ENCODE assay signal across 23 mouse cellular contexts in the genomic region with DNA sequence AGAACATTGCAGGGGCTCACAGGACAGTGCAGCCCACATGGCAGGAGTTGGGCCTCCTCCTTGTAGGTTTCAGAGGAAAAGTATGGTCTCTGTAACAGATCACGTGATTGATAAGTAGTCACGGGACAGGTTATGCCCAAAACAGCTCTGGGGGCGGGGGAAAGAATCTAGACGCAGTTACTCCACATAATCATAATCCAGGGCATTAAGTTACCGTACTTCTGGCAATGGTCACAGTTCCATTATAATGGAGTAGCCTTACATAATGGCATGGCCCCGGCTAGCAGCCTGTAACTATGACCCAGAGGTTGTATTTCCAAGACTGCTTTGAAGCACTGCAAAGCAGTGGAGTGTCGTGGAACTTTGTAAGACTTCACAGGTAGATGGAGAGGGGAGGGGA. TPM values are rescaled to one million over a fixed set of nuclear protein-coding genes. Genes with fewer than 3 reads are reported as not detected.
DNase-seq lines count a peak whose midpoint lies in the region; ATAC-seq lines count a peak whose summit lies in the region.
"Had no signal": no experiment of that assay in that cellular context is flagged by ENCODE, and none has a peak within 500 bp of the region (broad histone marks: within the 10 kb centered on the region; RNA-seq: fewer than 3 reads in every experiment).

No protein-coding gene starts in this region.

- H3K4me1 ChIP-seq in hindbrain, embryonic 10.5 days (replicated peaks), result peaks cover 14% of the 10 kb centered on the region
- no peaks in the 10 kb centered on the region for H3K4me1 ChIP-seq in hindbrain, embryonic 16.5 days (ENCODE audit: control insufficient read depth, insufficient read depth, low read depth, low read length)
- H3K4me1 ChIP-seq in embryonic facial prominence, embryonic 11.5 days (ENCODE audit: control insufficient read depth, insufficient read depth, low read length), result no peaks in the 10 kb centered on the region
- peaks cover 4% of the 10 kb centered on the region; the same call in 1 of the 2 replicates for H3K4me1 ChIP-seq in embryonic facial prominence, embryonic 14.5 days (ENCODE audit: control insufficient read depth, insufficient read depth, low read length)
- H3K4me1 ChIP-seq in limb, embryonic 13.5 days, result peaks cover 37% of the 10 kb centered on the region
- H3K4me1 ChIP-seq: hindbrain, embryonic 13.5 days; midbrain, embryonic 13.5 days had no signal

- H3K4me2 ChIP-seq in hindbrain, embryonic 16.5 days (ENCODE audit: low read length), result no peak overlapping the region
- no peak overlapping the region for H3K4me2 ChIP-seq in embryonic facial prominence, embryonic 11.5 days (ENCODE audit: low read depth, low read length)
- no peak overlapping the region for H3K4me2 ChIP-seq in embryonic facial prominence, embryonic 14.5 days (ENCODE audit: low read depth, low read length)
- H3K4me2 ChIP-seq in limb, embryonic 13.5 days (replicated peaks), result no peak overlapping the region
- H3K4me2 ChIP-seq: hindbrain, embryonic 13.5 days; lung, embryonic 14.5 days; midbrain, embryonic 13.5 days had no signal

- H3K27me3 ChIP-seq in hindbrain, embryonic 10.5 days (ENCODE audit: insufficient read depth, poor library complexity, severe bottlenecking), result no peaks in the 10 kb centered on the region
- no peaks in the 10 kb centered on the region for H3K27me3 ChIP-seq in hindbrain, embryonic 16.5 days (replicated peaks; ENCODE audit: control insufficient read depth, insufficient read depth, low read length)
- H3K27me3 ChIP-seq in embryonic facial prominence, embryonic 11.5 days (ENCODE audit: control insufficient read depth, insufficient read depth, low read length), result no peaks in the 10 kb centered on the region
- H3K27me3 ChIP-seq in embryonic facial prominence, embryonic 14.5 days (replicated peaks; ENCODE audit: control insufficient read depth, insufficient read depth, low read length), result no peaks in the 10 kb centered on the region
- H3K27me3 ChIP-seq in limb, embryonic 13.5 days, result no peaks in the 10 kb centered on the region
- H3K27me3 ChIP-seq: hindbrain, embryonic 13.5 days; megakaryocyte, embryonic 14.5 days; midbrain, embryonic 13.5 days had no signal

- peaks cover 15% of the 10 kb centered on the region for H3K9me3 ChIP-seq in hindbrain, embryonic 10.5 days
- H3K9me3 ChIP-seq in hindbrain, embryonic 16.5 days (ENCODE audit: control insufficient read depth, low read length), result peaks cover 10% of the 10 kb centered on the region
- H3K9me3 ChIP-seq in embryonic facial prominence, embryonic 11.5 days (replicated peaks; ENCODE audit: control insufficient read depth, low read length), result no peaks in the 10 kb centered on the region
- peaks cover 15% of the 10 kb centered on the region for H3K9me3 ChIP-seq in embryonic facial prominence, embryonic 14.5 days (ENCODE audit: control insufficient read depth, low read length)
- H3K9me3 ChIP-seq in limb, embryonic 13.5 days, result peaks cover 15% of the 10 kb centered on the region

- peaks cover 32% of the 10 kb centered on the region for H3K36me3 ChIP-seq in hindbrain, embryonic 10.5 days
- H3K36me3 ChIP-seq in hindbrain, embryonic 16.5 days (ENCODE audit: control insufficient read depth, insufficient read depth, low read length), result 0 out of 2 replicates have a peak, but pooled peaks cover 2% of the 10 kb centered on the region
- H3K36me3 ChIP-seq in embryonic facial prominence, embryonic 11.5 days (replicated peaks; ENCODE audit: control insufficient read depth, insufficient read depth, low read depth, low read length), result no peaks in the 10 kb centered on the region; the same call in 1 of the 2 replicates
- H3K36me3 ChIP-seq in embryonic facial prominence, embryonic 14.5 days (ENCODE audit: control insufficient read depth, insufficient read depth, low read length), result peaks cover 11% of the 10 kb centered on the region; the same call in 1 of the 2 replicates
- peaks cover 16% of the 10 kb centered on the region for H3K36me3 ChIP-seq in limb, embryonic 13.5 days

- 86% methylated on average over 7 of the region's 7 CpGs for WGBS in hindbrain, embryonic 10.5 days
- 91% methylated on average over 7 of the region's 7 CpGs for WGBS in hindbrain, embryonic 16.5 days
- 65% methylated on average over 7 of the region's 7 CpGs for WGBS in embryonic facial prominence, embryonic 11.5 days
- 62% methylated on average over 7 of the region's 7 CpGs for WGBS in embryonic facial prominence, embryonic 14.5 days
- WGBS in limb, embryonic 13.5 days, result 51% methylated on average over 7 of the region's 7 CpGs

- 0 out of 2 replicates have a peak overlapping the region, but pooled peaks have one; percentile 8 for H3K27ac ChIP-seq in hindbrain, embryonic 10.5 days
- H3K27ac ChIP-seq in hindbrain, embryonic 16.5 days (ENCODE audit: low read depth, low read length), result no peak overlapping the region
- no peak overlapping the region for H3K27ac ChIP-seq in embryonic facial prominence, embryonic 11.5 days (replicated peaks; ENCODE audit: low read depth, low read length)
- H3K27ac ChIP-seq in embryonic facial prominence, embryonic 14.5 days (replicated peaks; ENCODE audit: low read depth, low read length), result no peak overlapping the region
- no peak overlapping the region for H3K27ac ChIP-seq in limb, embryonic 13.5 days
- H3K27ac ChIP-seq: forebrain, embryonic 10.5 days; hindbrain, embryonic 13.5 days; kidney, postnatal 0 days; liver, embryonic 14.5 days; midbrain, embryonic 13.5 days had no signal

- H3K9ac ChIP-seq in hindbrain, embryonic 16.5 days (ENCODE audit: low read depth, low read length), result no peak overlapping the region
- no peak overlapping the region for H3K9ac ChIP-seq in embryonic facial prominence, embryonic 11.5 days (replicated peaks; ENCODE audit: low read length)
- H3K9ac ChIP-seq in embryonic facial prominence, embryonic 14.5 days (ENCODE audit: low read depth, low read length), result no peak overlapping the region
- no peak overlapping the region for H3K9ac ChIP-seq in limb, embryonic 13.5 days
- H3K9ac ChIP-seq: hindbrain, embryonic 13.5 days; liver, embryonic 14.5 days; lung, embryonic 14.5 days; midbrain, embryonic 13.5 days had no signal

- no peak for DNase-seq in hindbrain, embryonic 10.5 days (ENCODE audit: low spot score)
- DNase-seq in embryonic facial prominence, embryonic 11.5 days (ENCODE audit: low spot score), result peak; percentile 26
- no peak for DNase-seq in embryonic facial prominence, embryonic 14.5 days (ENCODE audit: low spot score)
- no peak for DNase-seq in layer of hippocampus, postnatal 10 days (ENCODE audit: low spot score in 2 of 2)
- DNase-seq in gastrocnemius, postnatal 4 days (ENCODE audit: low spot score in 2 of 2), result no peak
- DNase-seq: adrenal gland, adult 2 months; cerebellum, adult 11-12 months; cerebellum, postnatal 10 days; gastrocnemius, postnatal 10 days; left cerebral cortex, postnatal 4 days; lung, embryonic 14.5 days; right cerebral cortex, postnatal 14 days; spleen, adult 18-20 months had no signal

- H3K4me3 ChIP-seq in hindbrain, embryonic 10.5 days, result no peak overlapping the region
- H3K4me3 ChIP-seq in hindbrain, embryonic 16.5 days (ENCODE audit: low read length), result no peak overlapping the region
- no peak overlapping the region for H3K4me3 ChIP-seq in embryonic facial prominence, embryonic 11.5 days (ENCODE audit: low read depth, low read length)
- H3K4me3 ChIP-seq in embryonic facial prominence, embryonic 14.5 days (ENCODE audit: low read depth, low read length), result no peak overlapping the region
- no peak overlapping the region for H3K4me3 ChIP-seq in limb, embryonic 13.5 days
- H3K4me3 ChIP-seq: forebrain, embryonic 10.5 days; hindbrain, embryonic 13.5 days; megakaryocyte, embryonic 14.5 days; midbrain, embryonic 13.5 days had no signal

- no peak for ATAC-seq in hindbrain, embryonic 16.5 days
- ATAC-seq in embryonic facial prominence, embryonic 11.5 days (replicated peaks; ENCODE audit: insufficient number of reproducible peaks, low FRiP score, low TSS enrichment, low read depth), result no peak
- ATAC-seq in embryonic facial prominence, embryonic 14.5 days (ENCODE audit: low read depth), result peak; percentile 53; the same call in 1 of the 2 replicates
- peak; percentile 38; the same call in 1 of the 2 replicates for ATAC-seq in limb, embryonic 13.5 days (ENCODE audit: low FRiP score, low read depth)
- ATAC-seq: forebrain, embryonic 16.5 days; inflammation-experienced regulatory T-cells, adult 6 months; midbrain, embryonic 13.5 days had no signal

RNA-seq across cellular contexts. Expression of a gene that starts 49.8 kb away (rescaled TPM):
- polyA plus RNA-seq in hindbrain, embryonic 10.5 days (2016; fragmentation: Nextera tagmentation; extraction: Ambion mirVana), result 67.0 and 72.0 TPM in 2 replicates
- 13.7 and 14.3 TPM in 2 replicates for polyA plus RNA-seq in hindbrain, embryonic 16.5 days (2015; fragmentation: Nextera tagmentation; extraction: Ambion mirVana)
- 64.7 and 74.5 TPM in 2 replicates for polyA plus RNA-seq in embryonic facial prominence, embryonic 11.5 days (2014; fragmentation: Nextera tagmentation; extraction: Ambion mirVana)
- 35.4 and 40.8 TPM in 2 replicates for polyA plus RNA-seq in embryonic facial prominence, embryonic 14.5 days (2014; fragmentation: Nextera tagmentation; extraction: Ambion mirVana)
- 49.0 and 50.9 TPM in 2 replicates for polyA plus RNA-seq in limb, embryonic 13.5 days (2015; fragmentation: Nextera tagmentation; extraction: Ambion mirVana)
- 10 to 100 TPM; 14.4 to 17.5 TPM for total RNA-seq in layer of hippocampus, postnatal 10 days (2021)
- total RNA-seq in gastrocnemius, postnatal 4 days (2021), result 10 to 100 TPM; 19.3 to 20.8 TPM

Comparison
In these comparisons a context has a peak if more than half of its experiments do, and no peak if none do; other contexts are left out.
1. ATAC-seq: peak in embryonic facial prominence, embryonic 14.5 days (single experiment) and limb, embryonic 13.5 days (single experiment); none in hindbrain, embryonic 16.5 days (single experiment) and embryonic facial prominence, embryonic 11.5 days (single experiment).